Mouse (Mus musculus): ENCODE results near the gene Olfr479. TPM values are rescaled to one million over a fixed set of nuclear protein-coding genes. Genes with fewer than 3 reads are reported as not detected.
"Not testable (repeated sequence)": the region's sequence is repeated elsewhere in the genome, so short reads cannot be mapped to it uniquely, and the experiment has no call there.

The Olfr479 gene
- polyA plus RNA-seq (2015; fragmentation: Nextera tagmentation; extraction: Ambion mirVana), result not detected in 2 replicates

DNA sequence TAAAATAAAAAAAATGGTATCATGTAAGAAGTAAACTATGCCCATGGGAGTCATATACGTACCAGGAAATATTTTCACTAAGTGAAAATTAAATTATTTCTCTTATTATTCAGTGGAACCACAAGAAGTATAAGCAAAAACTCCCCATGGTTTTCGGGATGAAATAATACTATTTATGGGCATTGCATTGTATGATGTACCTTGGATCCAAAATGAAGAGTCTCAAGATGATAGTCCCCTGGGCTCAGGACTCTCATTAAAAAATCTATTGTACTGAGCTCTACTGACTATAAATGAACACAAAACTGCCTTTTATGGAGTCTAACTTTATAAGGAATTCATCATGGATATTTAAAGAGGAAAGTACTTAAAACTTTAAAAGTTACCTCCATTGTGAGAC is at the start of gene Olfr479:
Olfr479 (plus strand) TSS at position 301 of the 400 bp plus-strand sequence.
- H3K4me3 ChIP-seq, result no peak within 1 kb of the TSS
- no peaks in the 10 kb centered on the region for H3K4me1 ChIP-seq
- no peak within 1 kb of the TSS for H3K4me2 ChIP-seq (replicated peaks)

DNA sequence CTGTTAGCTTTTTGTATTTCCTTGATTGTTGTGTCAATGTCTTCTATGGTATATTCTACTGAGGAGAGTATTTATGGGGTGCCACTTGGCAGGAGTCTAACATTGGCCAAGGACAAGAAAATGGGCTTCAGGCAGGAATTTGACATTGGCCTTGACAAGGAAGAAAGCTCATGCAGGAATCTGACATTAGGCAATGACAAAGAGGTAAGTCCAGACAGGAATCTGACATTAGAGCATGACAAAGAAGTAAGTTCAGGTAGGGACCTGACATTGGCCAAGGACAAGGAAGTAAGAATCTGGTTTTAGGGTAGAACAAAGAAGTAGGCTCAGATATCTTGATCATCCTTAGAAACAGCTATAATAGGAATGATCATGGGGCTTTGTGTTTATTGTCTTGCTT is 36.2 kb upstream of the Olfr479 start:
- H3K36me3 ChIP-seq; H3K27ac ChIP-seq; H3K27me3 ChIP-seq; H3K4me3 ChIP-seq; H3K4me1 ChIP-seq; ATAC-seq (ENCODE audit: low FRiP score, low read depth); H3K4me2 ChIP-seq (replicated peaks); H3K9me3 ChIP-seq; H3K9ac ChIP-seq: not testable (repeated sequence)

More for the DNA sequence above, at the start of gene Olfr479:
- Histone ChIP-seq H3K9me3 (no peaks in the 10 kb centered on the region), H3K9ac (no peak within 1 kb of the TSS), H3K36me3 (no peaks in the 10 kb centered on the region), H3K27ac (no peak within 1 kb of the TSS), H3K27me3 (no peaks in the 10 kb centered on the region)
- ATAC-seq (ENCODE audit: low FRiP score, low read depth), result no peak
- 86% methylated on average over 2 of the region's 2 CpGs for WGBS

DNA sequence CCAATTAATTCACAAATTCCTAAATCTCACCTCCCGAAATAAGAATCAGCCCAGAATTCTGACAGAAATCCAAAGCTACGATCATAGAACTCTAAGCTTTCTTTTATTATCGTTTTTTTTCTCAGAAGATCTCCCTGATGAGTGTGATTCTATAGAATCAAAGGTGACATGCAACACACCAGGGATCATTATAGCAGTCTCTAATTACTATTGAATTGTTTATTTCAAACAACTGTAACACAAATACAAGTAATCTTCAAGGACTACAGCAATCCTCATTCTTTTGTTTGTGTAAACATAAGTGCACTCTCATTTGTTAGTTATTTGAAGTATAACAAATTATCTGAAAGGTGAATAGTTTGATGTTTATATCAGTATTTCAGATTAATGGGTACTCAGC is 16.6 kb upstream of the Olfr479 start, which contains the start of gene Olfr478:
Olfr478 (minus strand) TSS at position 101 of the 400 bp plus-strand sequence.
- Histone ChIP-seq H3K27ac (no peak within 1 kb of the TSS), H3K36me3 (no peaks in the 10 kb centered on the region), H3K9me3 (no peaks in the 10 kb centered on the region), H3K4me2 (replicated peaks) (no peak within 1 kb of the TSS), H3K9ac (no peak within 1 kb of the TSS), H3K27me3 (no peaks in the 10 kb centered on the region), H3K4me1 (no peaks in the 10 kb centered on the region), H3K4me3 (no peak within 1 kb of the TSS)
- no peak for ATAC-seq (ENCODE audit: low FRiP score, low read depth)
- 77% methylated on average over 3 of the region's 3 CpGs for WGBS

DNA sequence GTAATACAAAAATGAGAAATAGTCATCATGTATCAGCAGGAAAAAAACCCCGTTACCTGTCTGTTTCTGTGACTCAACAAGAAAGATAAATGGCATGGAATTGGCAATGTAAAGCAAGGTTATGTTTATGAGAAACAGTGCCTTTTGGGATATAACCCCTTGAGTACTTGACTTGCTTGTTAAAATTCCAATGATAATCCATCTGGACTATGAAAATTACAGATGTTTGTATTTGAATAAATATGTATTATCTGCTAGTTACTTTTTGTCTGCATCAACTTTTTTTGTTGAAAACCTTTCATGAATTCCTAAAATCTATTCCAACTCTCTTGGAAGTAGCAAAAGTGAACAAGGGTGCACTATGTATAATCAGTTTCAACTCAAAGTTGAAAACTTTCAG is 16.8 kb downstream of the Olfr479 start, which contains the start of gene Olfr480:
Olfr480 (minus strand) TSS at position 101 of the 400 bp plus-strand sequence.
- 89% methylated on average over 1 of the region's 1 CpGs for WGBS
- ATAC-seq (ENCODE audit: low FRiP score, low read depth), result no peak
- Histone ChIP-seq H3K4me3 (no peak within 1 kb of the TSS), H3K27me3 (no peaks in the 10 kb centered on the region), H3K36me3 (no peaks in the 10 kb centered on the region), H3K27ac (no peak within 1 kb of the TSS), H3K4me1 (no peaks in the 10 kb centered on the region), H3K9me3 (0 out of 2 replicates have a peak, but pooled peaks cover 3% of the 10 kb centered on the region), H3K9ac (no peak within 1 kb of the TSS), H3K4me2 (replicated peaks) (no peak within 1 kb of the TSS)

DNA sequence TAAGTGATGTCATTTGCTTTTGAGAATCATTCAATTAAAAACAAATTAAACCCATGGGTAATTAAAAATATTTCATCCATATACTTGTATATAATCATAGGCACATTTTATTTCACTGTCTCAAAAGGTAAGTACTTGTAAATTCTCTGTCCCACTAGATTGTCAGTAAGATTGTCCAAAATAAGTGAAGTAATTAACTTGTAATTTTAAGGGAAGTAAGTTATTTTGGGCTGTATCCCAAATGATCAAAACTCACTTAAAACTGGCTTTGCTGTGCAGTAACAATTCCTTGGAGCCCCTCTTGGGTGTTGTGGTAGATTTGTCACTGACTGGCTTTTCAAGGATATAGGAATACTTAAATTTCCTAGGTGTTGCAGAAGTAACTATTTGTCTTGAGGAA is 29.1 kb downstream of the Olfr479 start, which contains the start of gene Olfr481:
Olfr481 (plus strand) TSS at position 301 of the 400 bp plus-strand sequence.
- Histone ChIP-seq H3K27me3 (no peaks in the 10 kb centered on the region), H3K9ac (no peak within 1 kb of the TSS), H3K9me3 (no peaks in the 10 kb centered on the region), H3K36me3 (no peaks in the 10 kb centered on the region), H3K4me2 (replicated peaks) (no peak within 1 kb of the TSS), H3K4me3 (no peak within 1 kb of the TSS), H3K4me1 (no peaks in the 10 kb centered on the region), H3K27ac (no peak within 1 kb of the TSS)
- no peak for ATAC-seq (ENCODE audit: low FRiP score, low read depth)

DNA sequence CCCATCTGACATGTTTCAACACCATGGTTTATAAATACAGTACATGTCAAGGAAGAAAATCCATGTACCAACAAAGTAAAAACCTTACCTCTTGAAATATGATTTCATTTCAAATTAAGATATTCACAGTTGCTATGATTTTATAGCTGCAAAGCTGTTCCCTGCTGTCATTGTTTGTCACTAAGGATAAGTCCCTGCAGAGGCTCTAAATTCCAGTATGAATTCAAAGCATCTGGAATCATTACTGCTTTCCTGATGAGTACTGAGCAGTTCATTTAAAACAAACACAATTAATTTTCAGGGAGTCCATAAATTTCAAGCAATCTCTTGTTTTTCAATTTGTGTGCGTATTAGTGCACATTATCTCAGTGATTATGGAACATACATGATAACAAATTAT is 47.0 kb downstream of the Olfr479 start, which contains the start of gene Olfr482:
Olfr482 (minus strand) TSS at position 101 of the 400 bp plus-strand sequence.
- no peak within 1 kb of the TSS for H3K9ac ChIP-seq
- H3K36me3 ChIP-seq, result no peaks in the 10 kb centered on the region
- no peaks in the 10 kb centered on the region for H3K4me1 ChIP-seq
- no peaks in the 10 kb centered on the region for H3K27me3 ChIP-seq
- no peaks in the 10 kb centered on the region for H3K9me3 ChIP-seq
- WGBS, result 79% methylated on average over 1 of the region's 1 CpGs
- ATAC-seq (ENCODE audit: low FRiP score, low read depth), result no peak
- no peak within 1 kb of the TSS for H3K4me2 ChIP-seq (replicated peaks)
- no peak within 1 kb of the TSS for H3K27ac ChIP-seq
- no peak within 1 kb of the TSS for H3K4me3 ChIP-seq

DNA sequence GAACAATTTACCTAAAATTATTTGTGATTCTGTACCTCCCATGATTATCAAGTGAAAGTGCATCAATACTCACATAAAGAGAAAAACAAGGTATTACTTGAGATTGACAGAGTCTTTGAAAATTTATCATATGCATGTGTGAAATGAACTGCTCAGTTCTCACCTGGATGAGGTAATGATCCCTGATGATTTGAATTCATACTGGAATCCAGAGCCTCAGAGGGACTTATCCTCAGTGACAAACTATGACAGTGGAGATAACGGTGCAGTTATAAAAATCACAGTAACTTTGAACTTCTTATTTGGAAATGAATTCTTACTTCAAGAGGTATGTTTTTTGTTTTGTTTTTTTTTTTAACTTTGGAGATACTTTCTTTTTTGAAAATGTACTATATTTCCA is 50.1 kb downstream of the Olfr479 start, which contains the start of gene Olfr483:
Olfr483 (plus strand) TSS at position 301 of the 400 bp plus-strand sequence.
- Histone ChIP-seq H3K27ac (no peak within 1 kb of the TSS), H3K4me2 (replicated peaks) (no peak within 1 kb of the TSS), H3K9ac (no peak within 1 kb of the TSS), H3K4me3 (no peak within 1 kb of the TSS), H3K4me1 (no peaks in the 10 kb centered on the region), H3K36me3 (no peaks in the 10 kb centered on the region), H3K9me3 (no peaks in the 10 kb centered on the region), H3K27me3 (no peaks in the 10 kb centered on the region)
- ATAC-seq (ENCODE audit: low FRiP score, low read depth), result no peak
- 91% methylated on average over 1 of the region's 1 CpGs for WGBS

Other genes with a start within 250 kb of the Olfr479 start
- gene Ovch2, start 249.5 kb upstream of the Olfr479 start, polyA plus RNA-seq (2015; fragmentation: Nextera tagmentation; extraction: Ambion mirVana), result not detected in 2 replicates
- gene Olfr467, start 238.4 kb upstream of the Olfr479 start, polyA plus RNA-seq (2015; fragmentation: Nextera tagmentation; extraction: Ambion mirVana), result not detected in 2 replicates
- not detected in 2 replicates for gene Olfr469, start 225.2 kb upstream of the Olfr479 start, polyA plus RNA-seq (2015; fragmentation: Nextera tagmentation; extraction: Ambion mirVana)
- gene Olfr470, start 203.2 kb upstream of the Olfr479 start, polyA plus RNA-seq (2015; fragmentation: Nextera tagmentation; extraction: Ambion mirVana), result not detected in 2 replicates
- not detected in 2 replicates for gene Olfr472, start 152.8 kb upstream of the Olfr479 start, polyA plus RNA-seq (2015; fragmentation: Nextera tagmentation; extraction: Ambion mirVana)
- gene Olfr473, start 120.2 kb upstream of the Olfr479 start, polyA plus RNA-seq (2015; fragmentation: Nextera tagmentation; extraction: Ambion mirVana), result not detected in 2 replicates
- not detected in 2 replicates for gene Olfr474, start 96.0 kb upstream of the Olfr479 start, polyA plus RNA-seq (2015; fragmentation: Nextera tagmentation; extraction: Ambion mirVana)
- not detected in 2 replicates for gene Olfr476, start 85.9 kb upstream of the Olfr479 start, polyA plus RNA-seq (2015; fragmentation: Nextera tagmentation; extraction: Ambion mirVana)
- gene Olfr477, start 64.0 kb upstream of the Olfr479 start, polyA plus RNA-seq (2015; fragmentation: Nextera tagmentation; extraction: Ambion mirVana), result not detected in 2 replicates
- not detected in 2 replicates for gene Olfr478, start 16.7 kb upstream of the Olfr479 start, polyA plus RNA-seq (2015; fragmentation: Nextera tagmentation; extraction: Ambion mirVana)
- not detected in 2 replicates for gene Olfr480, start 16.7 kb downstream of the Olfr479 start, polyA plus RNA-seq (2015; fragmentation: Nextera tagmentation; extraction: Ambion mirVana)
- not detected in 2 replicates for gene Olfr481, start 29.2 kb downstream of the Olfr479 start, polyA plus RNA-seq (2015; fragmentation: Nextera tagmentation; extraction: Ambion mirVana)
- gene Olfr482, start 46.9 kb downstream of the Olfr479 start, polyA plus RNA-seq (2015; fragmentation: Nextera tagmentation; extraction: Ambion mirVana), result 0.14 TPM in 1 of 2 replicates, not detected in the other
- not detected in 2 replicates for gene Olfr483, start 50.2 kb downstream of the Olfr479 start, polyA plus RNA-seq (2015; fragmentation: Nextera tagmentation; extraction: Ambion mirVana)
- not detected in 2 replicates for gene Olfr484, start 76.8 kb downstream of the Olfr479 start, polyA plus RNA-seq (2015; fragmentation: Nextera tagmentation; extraction: Ambion mirVana)
- gene Olfr485, start 109.2 kb downstream of the Olfr479 start, polyA plus RNA-seq (2015; fragmentation: Nextera tagmentation; extraction: Ambion mirVana), result not detected in 2 replicates
- gene Olfr486, start 122.0 kb downstream of the Olfr479 start, polyA plus RNA-seq (2015; fragmentation: Nextera tagmentation; extraction: Ambion mirVana), result not detected in 2 replicates
- gene Olfr487, start 163.9 kb downstream of the Olfr479 start, polyA plus RNA-seq (2015; fragmentation: Nextera tagmentation; extraction: Ambion mirVana), result not detected in 2 replicates
- not detected in 2 replicates for gene Olfr488, start 207.7 kb downstream of the Olfr479 start, polyA plus RNA-seq (2015; fragmentation: Nextera tagmentation; extraction: Ambion mirVana)
- not detected in 2 replicates for gene Olfr490, start 238.2 kb downstream of the Olfr479 start, polyA plus RNA-seq (2015; fragmentation: Nextera tagmentation; extraction: Ambion mirVana)